Mouse (Mus musculus): ENCODE data around the gene 4930470P17Rik.
A peak's percentile ranks its signal among the peaks of the same experiment; 100 is the strongest.

The 4930470P17Rik gene

DNA sequence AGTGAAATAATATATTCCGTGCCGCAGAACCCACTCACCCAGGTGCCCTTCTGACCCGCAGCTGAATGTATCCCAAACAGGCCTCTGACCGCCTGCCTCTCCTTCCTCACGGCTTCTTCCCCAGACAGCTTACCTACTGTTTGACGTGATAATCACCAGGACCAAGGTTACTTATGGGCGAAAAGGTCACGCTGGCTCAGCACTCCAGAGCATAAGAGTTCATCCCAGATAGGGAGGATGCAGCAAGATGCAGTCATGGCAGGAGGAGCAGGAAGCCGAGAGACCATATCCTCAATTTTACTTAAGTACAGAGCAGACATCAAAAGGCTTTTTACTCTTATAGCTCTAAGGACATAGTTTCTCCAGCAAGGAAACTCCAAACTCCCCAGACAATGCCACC lies at the start of gene 4930470P17Rik:
TSS of gene 4930470P17Rik (minus strand) at position 101 of the 400 bp plus-strand sequence.
- DNase-seq (ENCODE audit: low read depth, low spot score) = no peak

DNA sequence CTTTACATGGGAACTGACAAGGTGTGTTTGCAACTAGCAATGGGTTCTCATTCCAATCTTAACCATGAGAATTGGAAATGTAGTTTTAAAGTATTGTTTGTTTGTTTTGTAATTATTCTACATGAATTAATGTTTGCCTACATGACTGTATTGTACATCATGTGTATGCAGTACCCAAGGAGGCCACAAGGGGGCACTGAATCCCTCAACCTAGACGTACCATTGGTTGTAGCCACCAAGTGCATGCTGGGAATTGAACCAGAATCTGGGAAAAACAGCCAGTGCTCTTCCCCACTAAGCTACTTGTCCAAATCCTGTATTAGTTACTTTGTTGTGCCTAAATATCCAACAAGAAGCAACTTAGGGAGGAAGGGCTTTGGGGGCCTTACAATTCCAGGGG lies 49.7 kb upstream of the 4930470P17Rik start:
- peak; percentile 27 for DNase-seq (ENCODE audit: low read depth, low spot score)

DNA sequence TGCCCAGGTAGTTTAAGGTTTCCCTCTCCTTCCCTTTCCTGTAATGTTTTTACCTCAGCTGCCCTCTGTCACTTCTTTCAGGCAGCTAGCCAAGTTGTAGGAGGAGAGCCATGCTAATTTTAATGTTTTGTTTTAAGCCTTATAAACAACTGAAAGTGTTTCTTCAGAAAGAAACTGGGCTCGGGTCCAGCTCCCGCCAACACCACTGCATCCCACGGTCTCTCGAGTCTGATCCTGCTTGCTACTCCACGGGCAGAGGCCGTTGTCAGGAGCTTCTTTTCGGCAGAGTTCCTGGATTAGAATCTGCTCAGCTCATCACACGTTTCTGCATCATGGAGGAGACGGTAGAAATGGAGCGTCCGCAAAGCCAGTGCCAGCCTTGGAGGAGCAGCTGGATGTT lies 46.7 kb upstream of the 4930470P17Rik start:
- no peak for DNase-seq (ENCODE audit: low read depth, low spot score)

DNA sequence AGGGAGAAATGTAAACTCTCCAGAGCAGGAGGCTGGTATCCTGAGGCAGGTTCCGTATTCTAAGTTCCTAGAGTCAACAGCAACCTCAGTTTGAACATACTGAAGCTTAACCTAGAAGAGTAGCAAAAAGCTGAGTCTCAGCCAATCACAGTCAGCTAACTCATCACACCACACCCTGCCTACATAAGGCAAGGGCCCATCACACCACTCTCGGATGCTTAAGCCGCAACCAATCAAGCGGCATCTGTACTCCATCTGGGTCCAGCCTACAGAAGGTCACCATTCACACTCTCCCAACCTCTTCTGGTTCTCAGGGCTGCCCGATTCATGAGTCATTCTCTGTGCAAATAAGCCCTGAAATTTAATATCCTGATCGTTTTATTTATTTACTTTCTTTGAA lies 44.4 kb upstream of the 4930470P17Rik start:
- no peak for DNase-seq (ENCODE audit: low read depth, low spot score)

DNA sequence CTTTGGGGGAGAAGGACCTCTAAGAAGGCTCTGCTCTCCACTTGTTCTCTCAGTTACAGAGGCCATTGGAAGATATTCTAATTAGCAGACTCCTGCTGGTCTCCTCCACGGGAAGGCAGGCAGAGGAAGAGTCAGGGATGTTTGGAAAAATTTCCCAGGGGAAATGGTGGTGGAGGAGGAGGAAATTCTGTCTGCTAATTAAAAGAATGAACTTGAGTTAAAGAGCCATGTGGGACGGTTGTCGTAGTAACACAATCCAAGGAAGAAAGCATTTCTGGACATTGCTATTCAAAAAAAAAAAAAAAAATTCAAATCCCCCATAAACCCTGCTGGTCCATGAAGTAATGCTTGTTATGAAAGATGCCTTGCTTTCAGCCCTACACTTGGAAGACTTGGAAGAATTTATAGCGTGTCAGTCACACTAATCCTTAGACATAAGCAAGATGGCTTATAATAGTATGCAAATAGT lies 40.6 kb upstream of the 4930470P17Rik start:
- DNase-seq (ENCODE audit: low read depth, low spot score) = no peak

DNA sequence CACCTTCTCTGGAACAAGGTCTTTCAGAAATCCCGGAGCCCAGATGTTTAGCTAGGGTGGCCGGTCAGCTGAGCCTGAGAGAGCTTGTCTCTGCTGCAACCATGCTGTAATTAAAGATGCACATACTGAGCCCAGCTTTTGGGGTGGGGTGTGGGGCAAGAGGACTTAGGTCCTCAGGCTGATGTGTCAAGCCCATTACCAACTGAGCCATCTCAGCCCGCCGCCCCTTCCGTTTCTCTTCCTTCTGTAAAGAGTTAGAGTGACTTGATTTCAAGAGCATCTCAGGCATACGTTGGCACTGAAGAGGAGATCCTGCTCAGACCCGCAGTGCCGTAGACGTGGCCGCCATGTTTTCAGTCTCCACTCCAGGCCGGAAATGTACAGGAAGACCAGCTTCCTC lies 38.5 kb upstream of the 4930470P17Rik start:
- no peak for DNase-seq (ENCODE audit: low read depth, low spot score)

DNA sequence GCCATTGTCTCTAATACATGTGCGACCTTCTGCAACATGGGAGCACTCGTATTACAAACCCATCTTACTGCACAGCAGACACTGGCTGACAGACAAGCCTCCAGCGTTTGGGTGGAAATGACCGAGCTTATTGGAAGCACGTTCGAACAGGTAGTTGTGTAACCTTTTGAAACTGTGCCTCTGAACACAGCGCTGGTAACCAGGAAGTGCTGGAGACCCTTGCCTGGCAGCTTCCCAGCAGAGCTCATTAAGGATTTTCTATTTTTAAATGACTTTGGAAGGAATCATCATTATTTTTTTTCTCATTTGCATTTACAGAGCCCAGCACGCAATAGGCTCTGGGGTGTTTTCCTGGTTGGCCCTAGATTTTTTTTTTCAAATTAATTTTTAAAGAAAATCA lies 36.9 kb upstream of the 4930470P17Rik start:
- no peak for DNase-seq (ENCODE audit: low read depth, low spot score)

DNA sequence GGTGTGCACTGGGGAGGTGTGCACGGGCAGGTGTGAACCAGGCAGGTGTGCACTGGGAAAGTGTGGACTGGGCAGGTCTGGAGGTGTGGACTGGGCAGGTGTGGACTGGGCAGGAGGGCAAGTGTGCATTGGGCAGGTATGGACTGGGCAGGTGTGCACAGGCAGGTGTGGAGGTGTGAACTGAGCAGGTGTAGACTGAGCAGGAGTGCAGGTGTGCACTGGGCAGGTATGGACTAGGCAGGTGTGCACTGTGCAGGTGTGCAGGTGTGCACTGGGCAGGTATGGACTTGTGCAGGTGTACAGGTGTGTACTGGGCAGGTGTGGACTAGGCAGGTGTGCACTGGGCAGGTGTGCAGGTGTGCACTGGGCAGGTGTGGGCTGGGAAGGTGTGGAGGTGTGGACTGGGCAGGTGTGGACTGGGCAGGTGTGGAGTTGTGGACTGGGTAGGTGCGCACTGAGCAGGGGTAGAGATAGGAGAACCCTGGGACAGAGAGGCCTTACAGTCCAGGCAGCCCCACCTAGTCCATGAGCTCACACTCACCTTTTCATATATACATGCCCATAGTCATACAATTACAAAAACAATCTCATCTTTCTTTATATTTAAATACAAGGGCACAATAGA lies 31.3 kb upstream of the 4930470P17Rik start:
- DNase-seq (ENCODE audit: low read depth, low spot score) = no peak

DNA sequence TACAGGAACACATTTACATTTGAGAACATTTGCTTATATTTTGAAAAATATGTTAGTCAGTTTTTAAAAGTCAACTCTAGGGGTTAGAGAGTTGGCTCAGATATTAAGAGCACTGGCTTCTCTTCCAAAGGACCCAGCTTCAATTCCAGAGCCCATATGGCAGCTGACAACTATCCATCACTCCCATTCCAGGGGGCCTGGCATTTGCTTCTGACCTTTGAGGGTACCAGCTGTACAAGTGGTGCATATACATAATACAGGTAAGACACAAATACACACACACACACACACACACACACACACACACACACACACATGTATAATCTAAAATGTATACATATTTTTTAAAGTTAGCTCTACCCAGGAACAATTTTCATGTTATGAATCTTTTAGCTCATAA lies 30.6 kb upstream of the 4930470P17Rik start:
- no peak for DNase-seq (ENCODE audit: low read depth, low spot score)

DNA sequence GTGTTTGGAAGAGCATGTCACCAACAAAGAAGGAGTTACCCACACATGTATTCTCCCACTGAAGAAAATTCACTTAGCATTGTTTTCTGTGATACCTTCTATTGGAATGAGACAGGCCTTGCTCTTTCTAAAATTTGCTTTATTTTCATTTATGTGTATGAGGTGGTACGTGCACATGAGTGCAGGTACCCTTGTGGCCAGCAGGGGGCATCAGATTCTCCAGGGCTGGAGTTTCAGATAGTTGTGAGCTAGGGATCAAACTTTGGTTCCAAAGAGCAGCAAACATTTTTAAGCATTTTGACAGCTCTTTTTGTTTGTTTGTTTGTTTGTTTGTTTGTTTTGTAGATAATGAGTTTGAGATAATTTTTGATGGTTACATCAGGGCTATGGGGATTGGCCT lies 29.6 kb upstream of the 4930470P17Rik start:
- no peak for DNase-seq (ENCODE audit: low read depth, low spot score)

DNA sequence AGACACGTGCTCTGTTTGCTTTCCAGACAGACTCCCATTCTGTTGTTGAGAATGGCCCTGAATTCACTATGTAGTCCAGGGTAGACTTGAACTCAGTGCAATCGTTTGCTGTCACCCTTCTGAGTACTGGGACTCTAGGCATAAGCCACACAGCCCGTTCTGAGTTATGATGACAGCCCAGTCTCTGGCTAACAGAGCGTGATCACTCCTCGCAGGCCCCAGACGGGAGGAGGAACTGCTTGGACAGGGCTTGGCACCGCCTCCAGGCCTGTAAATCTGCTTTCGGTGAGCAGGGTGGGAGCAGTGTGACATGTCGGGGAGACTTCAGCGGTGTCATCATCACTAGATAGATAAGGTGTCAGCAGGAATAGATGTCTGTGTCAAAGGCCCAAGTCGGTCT lies 28.7 kb upstream of the 4930470P17Rik start:
- no peak for DNase-seq (ENCODE audit: low read depth, low spot score)

DNA sequence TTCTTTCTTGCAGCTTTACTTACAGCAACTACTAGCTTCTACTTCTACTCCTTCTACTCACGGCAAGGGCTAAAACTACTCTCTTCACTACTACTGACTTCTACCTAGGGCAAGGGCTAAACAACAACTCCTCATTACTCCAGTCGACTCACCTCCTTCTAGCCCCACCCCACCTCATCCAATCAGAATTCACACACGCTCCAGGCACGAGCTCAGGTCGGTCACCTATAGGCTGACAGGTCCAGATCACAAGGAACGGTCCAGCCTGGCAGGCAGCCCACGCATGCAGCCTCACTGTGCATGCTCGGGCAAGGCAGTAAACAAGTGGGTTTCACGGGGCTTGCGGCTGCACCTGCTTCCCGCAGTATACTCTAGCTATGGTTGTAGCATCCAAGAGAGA lies 26.2 kb upstream of the 4930470P17Rik start:
- peak; percentile 36 for DNase-seq (ENCODE audit: low read depth, low spot score)

DNA sequence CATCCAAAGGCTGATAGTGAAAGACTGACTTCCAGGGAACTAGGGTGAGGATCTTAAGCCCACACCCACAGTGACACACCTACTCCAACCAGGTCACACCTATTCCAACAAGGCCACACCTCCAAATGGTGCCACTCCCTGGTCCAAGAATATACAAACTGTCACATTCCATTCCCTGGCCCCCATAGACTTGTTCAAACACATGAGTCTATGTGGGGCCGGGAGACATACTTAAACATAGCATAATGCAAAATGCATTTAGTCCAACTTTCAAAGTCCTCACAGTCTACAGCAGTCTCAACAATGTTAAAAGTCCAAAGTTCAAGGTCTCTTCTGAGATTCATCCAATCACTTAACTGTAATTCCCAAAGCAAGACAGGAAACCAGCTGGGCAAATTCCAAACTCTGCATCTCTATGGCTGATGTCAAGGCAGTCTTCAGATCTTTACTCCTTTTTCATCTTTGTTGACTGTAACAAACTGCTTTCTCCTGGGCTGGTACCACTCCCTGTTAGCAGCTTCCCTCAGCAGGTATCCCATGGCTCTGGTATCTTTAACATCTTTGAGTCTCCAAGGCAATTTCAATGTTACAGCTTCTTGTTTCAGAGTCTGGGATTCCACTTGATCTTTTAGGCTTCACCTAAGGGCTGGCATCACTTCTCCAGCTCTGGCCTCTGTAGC lies 22.5 kb upstream of the 4930470P17Rik start:
- peak; percentile 23 for DNase-seq (ENCODE audit: low read depth, low spot score)

DNA sequence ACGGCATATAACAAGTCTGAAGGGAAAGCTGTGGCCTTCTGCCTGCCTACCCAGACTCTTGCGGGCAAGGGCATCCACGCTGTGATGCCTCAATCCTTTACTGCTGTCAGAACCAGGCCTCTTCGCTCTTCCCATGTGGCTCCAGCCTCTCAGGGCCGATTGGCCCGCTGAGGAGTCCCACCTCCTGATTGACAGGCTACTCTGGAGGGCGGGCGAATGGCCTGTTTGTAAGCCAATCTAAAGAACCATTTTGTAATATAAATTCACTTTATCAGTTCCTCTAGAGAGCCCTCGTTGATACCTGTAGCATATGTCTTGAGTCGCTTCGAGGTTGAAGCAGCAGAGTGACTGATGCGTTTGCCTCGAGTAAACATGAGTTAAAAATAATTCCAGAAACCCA lies 21.2 kb upstream of the 4930470P17Rik start:
- DNase-seq (ENCODE audit: low read depth, low spot score) = peak; percentile 24

DNA sequence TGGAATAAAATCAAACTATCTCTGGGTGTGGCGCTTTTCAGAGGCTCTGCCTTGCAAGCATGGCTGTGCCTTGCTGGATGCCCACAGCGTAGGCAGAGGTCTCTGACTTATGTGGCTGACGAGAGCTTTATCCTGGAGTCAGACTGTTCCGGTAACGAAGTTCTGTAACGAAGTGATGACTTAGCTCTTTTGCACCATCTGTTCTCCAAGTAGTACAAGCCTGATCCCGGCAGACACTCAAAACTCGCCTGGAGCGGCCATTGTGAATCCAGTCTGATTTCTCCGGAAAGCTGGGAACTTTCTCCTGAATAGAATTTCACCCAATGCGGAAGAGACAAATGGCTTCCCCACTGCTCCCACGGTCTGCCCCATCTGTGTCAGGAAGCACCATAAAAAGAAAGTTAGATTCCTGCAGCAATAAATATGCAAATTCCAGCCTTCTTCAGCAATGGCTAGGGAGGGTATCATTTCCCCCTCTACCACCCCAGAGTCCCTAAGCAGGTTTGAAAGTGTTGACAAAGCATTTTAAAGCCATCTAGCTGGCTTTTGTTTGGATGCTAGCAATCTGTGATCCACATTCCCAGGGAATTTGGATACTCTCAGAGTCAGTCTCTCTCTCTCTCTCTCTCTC lies 17.2 kb upstream of the 4930470P17Rik start:
- DNase-seq (ENCODE audit: low read depth, low spot score) = no peak

DNA sequence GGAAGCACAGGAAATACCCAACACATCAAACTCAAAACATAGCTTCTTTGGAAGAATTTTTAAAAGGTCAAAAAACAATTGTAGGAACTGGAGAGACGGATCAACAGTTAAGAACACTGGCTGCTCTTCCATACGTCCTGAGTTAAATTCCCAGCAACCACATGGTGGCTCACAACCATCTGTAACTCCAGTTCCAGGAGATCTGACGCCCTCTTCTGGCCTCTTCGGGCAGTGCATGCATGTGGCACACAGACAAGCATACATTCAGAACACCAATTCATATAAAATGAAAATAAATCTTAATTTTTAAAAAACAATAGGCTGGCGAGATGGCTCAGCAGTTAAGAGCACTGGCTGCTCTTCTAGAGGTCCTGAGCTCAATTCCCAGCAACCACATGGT lies 10.0 kb upstream of the 4930470P17Rik start:
- peak; percentile 34 for DNase-seq (ENCODE audit: low read depth, low spot score)

DNA sequence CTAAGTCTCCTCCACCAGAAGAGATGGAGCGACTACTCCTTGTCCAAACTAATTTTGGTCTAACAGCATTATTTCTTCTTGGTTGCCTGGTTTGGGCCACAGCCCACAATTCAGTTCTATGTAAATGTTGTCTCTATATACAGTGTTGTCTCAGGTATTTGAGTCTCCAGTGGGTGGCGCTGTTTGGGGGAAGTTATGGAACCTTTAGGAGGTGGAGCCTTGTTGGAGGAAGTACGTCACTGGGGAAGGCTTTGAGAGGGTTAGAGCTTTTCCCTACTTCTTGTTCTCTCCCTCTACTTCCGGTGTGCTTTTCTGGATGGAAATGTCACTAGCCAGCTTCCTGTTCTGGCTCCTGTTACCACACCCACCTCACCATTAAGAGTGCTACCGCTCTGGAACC lies 646 bp downstream of the 4930470P17Rik start:
- DNase-seq (ENCODE audit: low read depth, low spot score) = peak; percentile 83

DNA sequence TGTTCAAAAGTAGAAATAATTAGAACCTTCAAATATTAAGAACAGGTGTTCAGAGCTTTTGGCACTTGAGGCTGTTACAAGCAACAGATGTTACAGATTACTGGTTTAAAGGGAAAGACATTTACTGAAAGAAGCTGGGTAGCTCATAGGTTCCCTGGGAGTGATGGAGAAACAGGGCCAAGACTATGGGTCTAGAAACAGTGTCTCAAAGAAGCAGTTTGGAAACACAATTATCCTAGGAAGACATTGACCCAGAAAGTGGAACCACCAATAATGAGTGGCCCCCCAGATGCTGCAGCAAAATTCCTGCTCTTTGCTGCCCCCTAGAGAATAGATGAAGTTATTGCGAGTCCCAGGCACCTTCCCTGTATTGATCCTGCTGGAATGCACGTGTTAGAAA lies 4.2 kb downstream of the 4930470P17Rik start:
- DNase-seq (ENCODE audit: low read depth, low spot score) = peak; percentile 29

DNA sequence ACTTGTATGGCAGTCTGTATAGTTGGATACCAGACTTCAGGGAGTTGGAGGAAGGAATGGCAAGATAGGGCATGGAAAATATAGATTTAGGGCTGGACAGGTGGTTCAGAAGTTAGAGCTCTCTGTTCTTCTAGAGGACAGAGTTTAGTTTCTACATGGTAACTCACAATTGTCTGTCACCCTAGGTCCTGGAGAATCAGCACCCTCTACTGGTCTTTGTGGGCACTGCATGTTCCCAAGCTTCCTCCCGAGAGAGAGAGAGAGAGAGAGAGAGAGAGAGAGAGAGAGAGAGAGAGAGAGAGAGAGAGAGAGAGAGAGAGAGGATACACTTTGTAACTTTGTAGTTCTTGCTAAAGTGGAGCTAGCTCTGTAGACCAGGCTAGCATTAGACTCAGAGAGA lies 5.1 kb downstream of the 4930470P17Rik start:
- peak; percentile 77 for DNase-seq (ENCODE audit: low read depth, low spot score)

DNA sequence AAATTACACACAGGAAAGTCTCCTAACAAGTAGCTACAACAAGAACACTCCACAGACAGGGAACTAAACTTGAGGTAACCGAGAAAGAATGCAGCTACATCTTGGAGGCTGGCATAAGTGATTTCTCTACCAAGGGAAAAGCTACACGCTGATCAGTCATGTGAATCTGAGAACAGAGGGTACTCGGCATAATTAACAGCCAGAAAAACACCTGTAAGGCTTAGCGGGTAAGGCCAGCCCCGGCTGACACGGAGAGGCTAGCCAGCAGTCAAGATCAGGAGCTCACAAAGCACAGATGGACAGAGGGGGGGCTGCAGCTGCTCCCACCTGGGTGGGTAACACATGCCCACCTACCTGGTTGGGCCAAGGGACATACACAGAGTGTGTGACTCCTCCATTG lies 9.7 kb downstream of the 4930470P17Rik start:
- no peak for DNase-seq (ENCODE audit: low read depth, low spot score)

DNA sequence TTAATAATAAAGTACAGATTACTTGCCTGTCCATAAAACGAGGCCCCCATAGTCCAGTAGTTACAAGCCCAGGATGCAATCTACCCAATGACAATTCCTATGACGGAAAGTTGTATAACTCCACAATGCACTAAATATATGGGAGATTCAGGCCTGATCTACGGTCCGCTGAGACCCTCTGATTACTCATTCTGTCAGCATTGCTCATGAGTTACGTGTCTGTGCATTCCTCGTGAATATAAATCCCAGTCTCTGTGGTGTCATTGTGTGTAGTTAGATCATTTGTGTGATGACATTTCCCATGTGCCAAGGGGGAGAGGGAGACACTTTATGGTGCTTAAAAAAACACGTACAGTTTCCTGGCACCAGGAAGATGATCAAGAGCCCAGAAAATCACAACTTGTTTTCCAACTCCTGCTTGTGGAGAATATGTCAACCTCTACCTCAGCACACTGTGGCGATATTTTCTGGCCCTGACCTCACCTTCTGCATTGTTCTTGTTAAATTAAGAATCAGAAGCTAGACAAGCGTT lies 13.4 kb downstream of the 4930470P17Rik start:
- DNase-seq (ENCODE audit: low read depth, low spot score) = no peak

DNA sequence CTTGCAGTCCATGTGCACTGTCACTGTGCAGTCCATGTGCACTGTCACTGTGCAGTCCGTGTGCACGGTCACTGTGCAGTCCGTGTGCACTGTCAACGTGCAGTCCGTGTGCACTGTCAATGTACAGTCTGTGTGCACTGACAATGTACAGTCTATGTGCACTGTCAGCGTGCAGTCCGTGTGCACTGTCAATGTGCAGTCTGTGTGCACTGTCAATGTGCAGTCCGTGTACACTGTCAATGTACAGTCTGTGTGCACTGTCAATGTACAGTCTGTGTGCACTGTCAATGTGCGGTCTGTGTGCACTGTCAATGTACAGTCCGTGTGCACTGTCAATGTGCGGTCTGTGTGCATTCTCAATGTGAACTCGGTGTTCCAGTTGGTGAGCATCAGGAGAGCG lies 17.1 kb downstream of the 4930470P17Rik start:
- DNase-seq (ENCODE audit: low read depth, low spot score) = no peak

DNA sequence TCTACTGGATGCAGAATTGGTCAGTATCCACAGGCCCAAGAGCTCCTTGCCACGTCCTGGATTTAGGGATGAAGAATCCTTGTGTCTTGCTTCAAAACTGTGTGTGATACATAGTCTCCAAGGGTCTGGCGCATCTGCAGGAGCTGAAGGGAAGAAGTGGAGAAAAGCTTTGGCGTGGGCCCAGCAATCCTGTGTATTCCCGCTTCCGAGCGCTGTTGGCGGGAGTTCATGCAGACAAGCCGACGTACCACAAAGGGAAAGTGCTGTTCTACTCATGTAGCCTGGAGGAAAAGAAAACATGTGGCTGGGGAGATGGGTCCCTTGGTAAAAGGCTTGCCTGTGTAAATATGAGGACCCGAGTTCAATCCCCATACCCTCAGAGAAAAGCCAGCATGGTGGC lies 22.3 kb downstream of the 4930470P17Rik start:
- DNase-seq (ENCODE audit: low read depth, low spot score) = no peak

Measured in ES-CJ7 (cell line).